Mouse (Mus musculus) kidney, adult 2 months (tissue): ENCODE results near the gene Zcchc10.

Experiments
- CTCF ChIP-seq: fragments of 200-500 bp; conservative IDR thresholded peaks from 2 replicates; pipeline ENCODE4 v1.5.1; 2011; ENCODE audit warnings: low read depth, mild to moderate bottlenecking, control low read depth, low read length, moderate library complexity, mixed read lengths; ENCODE audit not compliant: insufficient read depth, insufficient read length
- POLR2A ChIP-seq: fragments of 200-500 bp; IDR thresholded peaks from one replicate; pipeline ENCODE4 v1.6.1; 2011; ENCODE audit warnings: low read depth, low read length, control low read depth

GRCm38 (mm10) chr11:53330325-53330724, 5.8 kb downstream of the Zcchc10 start:
- TF ChIP-seq POLR2A (no peak), CTCF (no peak)
